ENCODE assay signal across 21 mouse cellular contexts in the genomic region with DNA sequence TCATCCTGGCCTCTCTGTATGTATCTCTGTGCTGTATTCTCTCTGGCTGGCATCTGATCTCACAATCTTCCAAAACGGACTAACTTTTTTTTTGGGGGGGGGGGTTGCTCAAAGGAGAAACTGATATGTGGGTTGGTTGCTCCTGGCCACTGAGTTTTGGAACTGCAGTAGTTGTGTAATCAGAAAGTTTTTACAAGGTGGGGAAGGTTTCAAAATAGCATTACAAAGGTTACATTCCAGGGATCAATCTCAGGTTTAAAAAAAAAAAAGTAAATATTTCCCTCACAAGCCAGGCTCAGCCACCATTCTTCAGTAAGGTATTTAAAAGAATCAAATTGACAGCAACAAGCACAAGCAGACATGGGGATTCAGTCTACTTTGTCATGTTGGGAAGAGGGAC. TPM values are rescaled to one million over a fixed set of nuclear protein-coding genes. Genes with fewer than 3 reads are reported as not detected.
DNase-seq lines count a peak whose midpoint lies in the region; ATAC-seq and TF ChIP-seq lines count a peak whose summit lies in the region.
"Had no signal": no experiment of that assay in that cellular context is flagged by ENCODE, and none has a peak within 500 bp of the region (broad histone marks: within the 10 kb centered on the region; RNA-seq: fewer than 3 reads in every experiment).

No protein-coding gene starts in this region.

- 0 out of 2 replicates have a peak, but pooled peaks cover 18% of the 10 kb centered on the region for H3K27me3 ChIP-seq in liver, embryonic 13.5 days
- no peaks in the 10 kb centered on the region for H3K27me3 ChIP-seq in liver, embryonic 11.5 days (replicated peaks; ENCODE audit: control insufficient read depth, insufficient read depth, low read length)
- no peaks in the 10 kb centered on the region for H3K27me3 ChIP-seq in lung, postnatal 0 days (replicated peaks; ENCODE audit: insufficient read depth, low read length)
- H3K27me3 ChIP-seq: embryonic facial prominence, embryonic 12.5 days; embryonic facial prominence, embryonic 15.5 days; hindbrain, embryonic 12.5 days had no signal

- DNase-seq in liver, embryonic 13.5 days = no peak
- no peak for DNase-seq in liver, embryonic 11.5 days (ENCODE audit: low spot score)
- DNase-seq in lung, postnatal 0 days (ENCODE audit: low spot score) = peak; percentile 42
- DNase-seq in lung, postnatal 25 days (ENCODE audit: low spot score) = no peak
- peak; percentile 79 for DNase-seq in yolk sac, embryonic 10.5 days (ENCODE audit: low spot score)
- DNase-seq in kidney, adult 18-20 months = no peak
- DNase-seq: adrenal gland, adult 2 months; adrenal gland, postnatal 14 days; cerebellum, adult 11 months; cerebellum, adult 2 months; cerebellum, adult 9-11 months; cerebellum, postnatal 25 days; forebrain, postnatal 0 days; gastrocnemius, adult 2 months; gastrocnemius, postnatal 14 days had no signal

- H3K9me3 ChIP-seq in liver, embryonic 13.5 days (replicated peaks) = no peaks in the 10 kb centered on the region
- H3K9me3 ChIP-seq in liver, embryonic 11.5 days (ENCODE audit: control insufficient read depth, low read length) = no peaks in the 10 kb centered on the region
- H3K9me3 ChIP-seq in lung, postnatal 0 days (ENCODE audit: low read length) = no peaks in the 10 kb centered on the region
- H3K9me3 ChIP-seq: embryonic facial prominence, embryonic 12.5 days; embryonic facial prominence, embryonic 15.5 days; hindbrain, embryonic 12.5 days had no signal

- H3K9ac ChIP-seq in liver, embryonic 13.5 days = no peak overlapping the region
- H3K9ac ChIP-seq in liver, embryonic 11.5 days (ENCODE audit: low read depth, low read length) = no peak overlapping the region
- H3K9ac ChIP-seq in lung, postnatal 0 days (replicated peaks; ENCODE audit: low read depth) = no peak overlapping the region
- H3K9ac ChIP-seq: embryonic facial prominence, embryonic 12.5 days; embryonic facial prominence, embryonic 15.5 days; forebrain, postnatal 0 days; hindbrain, embryonic 12.5 days had no signal

- H3K4me2 ChIP-seq in liver, embryonic 13.5 days = no peak overlapping the region
- no peak overlapping the region for H3K4me2 ChIP-seq in liver, embryonic 11.5 days
- H3K4me2 ChIP-seq in lung, postnatal 0 days (replicated peaks; ENCODE audit: low read depth, low read length) = no peak overlapping the region
- H3K4me2 ChIP-seq: embryonic facial prominence, embryonic 12.5 days; embryonic facial prominence, embryonic 15.5 days; heart, embryonic 11.5 days; hindbrain, embryonic 12.5 days had no signal

- TF ChIP-seq CTCF in lung, postnatal 0 days (IDR thresholded peaks at IDR 0.05) = no peak

- no peaks in the 10 kb centered on the region for H3K36me3 ChIP-seq in liver, embryonic 13.5 days
- no peaks in the 10 kb centered on the region for H3K36me3 ChIP-seq in liver, embryonic 11.5 days (ENCODE audit: control insufficient read depth, insufficient read depth, low read length)
- H3K36me3 ChIP-seq in lung, postnatal 0 days (ENCODE audit: insufficient read depth, low read length) = no peaks in the 10 kb centered on the region
- H3K36me3 ChIP-seq: embryonic facial prominence, embryonic 12.5 days; embryonic facial prominence, embryonic 15.5 days; hindbrain, embryonic 12.5 days had no signal

- WGBS in liver, embryonic 13.5 days (ENCODE audit: insufficient replicate concordance) = 26% methylated on average over 1 of the region's 1 CpGs
- 46% methylated on average over 1 of the region's 1 CpGs for WGBS in liver, embryonic 11.5 days
- WGBS in lung, postnatal 0 days = 63% methylated on average over 1 of the region's 1 CpGs

- no peak for TF ChIP-seq EP300 in lung, postnatal 0 days (IDR thresholded peaks at IDR 0.05)

- ATAC-seq in liver, embryonic 13.5 days (ENCODE audit: low read depth) = no peak
- no peak for ATAC-seq in liver, embryonic 11.5 days (replicated peaks; ENCODE audit: low FRiP score)
- ATAC-seq in lung, postnatal 0 days = no peak
- ATAC-seq: CD4-positive, CD25-positive, alpha-beta regulatory T cell, adult 4 months; forebrain, embryonic 14.5 days; forebrain, postnatal 0 days had no signal

- 0 out of 2 replicates have a peak, but pooled peaks cover 9% of the 10 kb centered on the region for H3K4me1 ChIP-seq in liver, embryonic 13.5 days (replicated peaks)
- H3K4me1 ChIP-seq in liver, embryonic 11.5 days (replicated peaks; ENCODE audit: control insufficient read depth, insufficient read depth, low read length) = no peaks in the 10 kb centered on the region
- H3K4me1 ChIP-seq in lung, postnatal 0 days (ENCODE audit: insufficient read depth, low read depth, low read length) = no peaks in the 10 kb centered on the region

- H3K27ac ChIP-seq in liver, embryonic 13.5 days = peak overlapping the region; percentile 25; the same call in 1 of the 2 replicates
- no peak overlapping the region for H3K27ac ChIP-seq in liver, embryonic 11.5 days (ENCODE audit: low read depth, low read length)
- no peak overlapping the region for H3K27ac ChIP-seq in lung, postnatal 0 days (ENCODE audit: low read length)
- H3K27ac ChIP-seq: embryonic facial prominence, embryonic 12.5 days; embryonic facial prominence, embryonic 15.5 days; gastrocnemius, adult 2 months; hindbrain, embryonic 12.5 days had no signal

- H3K4me3 ChIP-seq in liver, embryonic 13.5 days (replicated peaks) = no peak overlapping the region
- no peak overlapping the region for H3K4me3 ChIP-seq in liver, embryonic 11.5 days (ENCODE audit: low read depth, low read length)
- no peak overlapping the region for H3K4me3 ChIP-seq in lung, postnatal 0 days (ENCODE audit: low read depth, low read length)
- H3K4me3 ChIP-seq: embryonic facial prominence, embryonic 12.5 days; embryonic facial prominence, embryonic 15.5 days; gastrocnemius, adult 2 months; hindbrain, embryonic 12.5 days had no signal

RNA-seq across cellular contexts. Expression of a gene that starts 25.4 kb away (rescaled TPM):
- 33.8 and 45.3 TPM in 2 replicates for polyA plus RNA-seq in liver, embryonic 13.5 days (2015; fragmentation: Nextera tagmentation; extraction: Ambion mirVana)
- polyA plus RNA-seq in liver, embryonic 11.5 days (2014; fragmentation: Nextera tagmentation; extraction: Ambion mirVana) = 111 and 116 TPM in 2 replicates
- 66.6 and 75.3 TPM in 2 replicates for polyA plus RNA-seq in lung, postnatal 0 days (2015; fragmentation: Nextera tagmentation; extraction: Ambion mirVana)

RNA-seq across cellular contexts. Expression of a gene that starts 31.4 kb away (rescaled TPM):
- 29.6 and 40.1 TPM in 2 replicates for polyA plus RNA-seq in liver, embryonic 13.5 days (2015; fragmentation: Nextera tagmentation; extraction: Ambion mirVana)
- polyA plus RNA-seq in liver, embryonic 11.5 days (2014; fragmentation: Nextera tagmentation; extraction: Ambion mirVana) = 61.6 and 68.5 TPM in 2 replicates
- polyA plus RNA-seq in lung, postnatal 0 days (2015; fragmentation: Nextera tagmentation; extraction: Ambion mirVana) = 13.5 and 14.5 TPM in 2 replicates

Comparison
In these comparisons a context has a peak if more than half of its experiments do, and no peak if none do; other contexts are left out.
1. DNase-seq: peak in lung, postnatal 0 days (single experiment) and yolk sac, embryonic 10.5 days (single experiment); none in liver, embryonic 13.5 days (single experiment), liver, embryonic 11.5 days (single experiment), lung, postnatal 25 days (single experiment) and kidney, adult 18-20 months (single experiment).